Mouse (Mus musculus) adrenal gland, postnatal 4 days (tissue): ENCODE data around the gene Bicra. TPM values are rescaled to one million over a fixed set of nuclear protein-coding genes. Genes with fewer than 3 reads are reported as not detected.

Experiments used
- DNase-seq, 2 experiments: peaks; one replicate each; pipeline ENCODE4 v3.0.0; 2021 to 2022; ENCODE audit warnings: low spot score in 2 of 2, mixed read lengths in 2 of 2
- total RNA-seq, 2 experiments: library from RNA; stranded (reverse); gene quantifications; 2 replicates each; pipeline ENCODE4 v1.2.3; 2021

Bicra gene
- total RNA-seq, 2 experiments from 2014 or later = 14.4 to 14.6 TPM

DNA sequence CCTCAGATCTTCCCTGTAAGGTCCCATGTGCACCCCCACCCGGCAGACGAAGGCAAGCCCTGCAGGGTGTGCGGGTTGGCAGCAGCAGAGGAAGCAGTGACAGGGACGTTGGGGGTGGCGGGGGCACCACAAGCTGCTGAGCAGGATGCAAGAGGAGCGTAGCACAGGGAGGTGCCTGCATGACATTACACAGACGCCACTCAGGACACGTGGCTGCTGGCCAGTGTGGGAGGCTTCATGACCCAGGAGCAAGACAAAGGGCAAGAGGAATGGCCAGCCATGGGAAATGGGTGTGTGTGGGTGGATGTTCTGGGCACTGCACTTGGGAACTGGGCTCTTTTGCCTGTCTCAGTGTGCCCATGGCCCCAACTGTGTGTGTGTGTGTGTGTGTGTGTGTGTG, 67.5 kb downstream of the Bicra start:
- no peak for DNase-seq

DNA sequence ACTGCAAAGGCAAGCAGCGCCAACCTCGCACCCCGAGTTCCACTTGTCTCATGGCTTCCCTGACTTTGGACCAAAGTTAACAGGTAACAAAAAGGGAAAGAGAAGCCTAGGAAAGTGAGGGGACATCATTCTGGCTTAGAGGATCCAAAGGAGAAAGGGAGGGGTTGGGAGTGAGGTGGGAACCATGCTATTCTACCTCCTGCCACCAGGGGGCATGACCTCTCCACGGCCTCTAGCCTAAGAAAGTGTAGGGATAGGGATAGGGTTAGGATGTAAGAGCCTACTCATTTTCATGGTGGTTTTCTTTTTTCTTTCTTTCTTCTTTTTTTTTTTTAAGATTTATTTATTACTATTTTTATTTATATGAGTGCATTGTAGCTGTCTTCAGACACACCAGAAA, 71.8 kb downstream of the Bicra start:
- no peak for DNase-seq

DNA sequence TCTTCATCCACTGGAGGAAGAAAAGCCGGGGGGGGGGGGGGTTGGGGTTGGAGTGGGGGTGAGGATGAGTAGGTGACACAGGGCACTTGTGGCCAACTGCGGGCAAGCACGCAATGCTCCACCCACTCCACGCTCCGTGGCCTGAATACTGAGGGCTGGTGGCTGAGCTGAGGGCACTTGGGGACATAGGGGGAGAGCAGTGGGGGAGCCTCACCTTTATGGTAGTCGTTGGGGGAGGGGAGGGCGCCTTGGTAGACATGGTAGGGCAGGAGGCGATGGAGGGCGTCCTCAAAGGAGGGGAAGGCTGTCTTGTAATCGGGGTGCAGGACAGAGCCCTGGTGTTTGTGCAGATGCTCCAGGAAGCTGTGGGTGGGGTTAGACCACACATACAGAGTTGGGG, 72.3 kb downstream of the Bicra start:
- no peak for DNase-seq

DNA sequence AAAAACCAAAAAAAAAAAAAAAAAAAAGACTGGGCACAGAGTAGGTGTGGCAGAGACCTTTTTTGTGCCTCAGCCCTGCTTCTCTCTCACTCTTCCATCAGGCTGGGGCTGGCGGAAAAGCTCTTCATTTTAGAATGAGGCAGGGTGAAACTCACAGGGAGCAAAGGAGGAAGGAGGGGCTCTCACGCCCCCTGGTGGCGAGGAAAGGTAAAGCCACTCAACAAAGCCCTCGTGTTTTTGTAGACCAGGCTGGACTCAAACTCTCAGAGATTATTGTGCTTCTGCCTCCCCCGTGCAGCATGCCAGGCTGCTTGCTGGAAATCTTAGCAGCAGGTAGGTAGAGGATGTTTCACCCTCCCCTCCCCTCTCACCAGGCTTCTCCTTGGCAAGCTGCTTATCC, 73.0 kb downstream of the Bicra start:
- DNase-seq = peak in 1 of 2 experiments; percentile 39

DNA sequence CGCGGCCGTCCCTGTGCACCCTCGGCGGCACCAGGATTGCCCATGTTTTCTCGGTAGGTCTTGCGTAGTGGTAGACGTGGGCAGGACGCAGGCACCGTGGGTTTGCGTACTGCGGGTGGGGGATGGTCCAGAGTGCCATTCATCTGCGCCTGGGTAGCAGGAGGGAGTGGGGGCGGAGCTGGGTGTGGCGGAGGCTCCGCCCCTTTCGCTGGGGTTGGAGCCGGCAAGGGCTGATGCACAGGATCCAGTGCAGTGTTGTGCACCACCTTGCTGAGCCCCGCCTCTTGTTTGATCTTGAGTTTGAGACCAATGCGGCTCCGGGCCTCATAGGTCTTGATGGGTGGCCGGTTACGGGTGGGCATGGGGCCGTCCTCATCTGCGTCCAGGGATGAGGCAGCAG, 75.5 kb downstream of the Bicra start:
- DNase-seq = no peak

DNA sequence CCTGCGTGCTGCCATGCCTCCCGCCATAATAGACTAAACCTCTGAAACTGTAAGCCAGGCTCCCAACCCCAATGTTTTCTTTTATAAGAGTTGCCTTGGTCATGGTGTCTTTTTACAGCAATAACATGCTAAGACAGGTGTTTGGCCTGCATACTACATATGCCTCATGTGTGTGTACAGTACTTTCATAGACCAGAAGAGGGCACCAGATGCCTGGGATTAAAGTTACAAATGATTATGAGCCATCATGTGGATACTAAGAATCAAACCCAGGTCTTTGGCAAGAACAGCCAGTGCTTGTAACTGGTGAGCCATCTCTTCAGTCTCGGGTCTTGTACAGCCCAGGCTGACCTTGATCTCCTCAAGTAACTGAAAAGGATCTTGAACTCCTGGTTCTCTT, 78.0 kb downstream of the Bicra start:
- no peak for DNase-seq

DNA sequence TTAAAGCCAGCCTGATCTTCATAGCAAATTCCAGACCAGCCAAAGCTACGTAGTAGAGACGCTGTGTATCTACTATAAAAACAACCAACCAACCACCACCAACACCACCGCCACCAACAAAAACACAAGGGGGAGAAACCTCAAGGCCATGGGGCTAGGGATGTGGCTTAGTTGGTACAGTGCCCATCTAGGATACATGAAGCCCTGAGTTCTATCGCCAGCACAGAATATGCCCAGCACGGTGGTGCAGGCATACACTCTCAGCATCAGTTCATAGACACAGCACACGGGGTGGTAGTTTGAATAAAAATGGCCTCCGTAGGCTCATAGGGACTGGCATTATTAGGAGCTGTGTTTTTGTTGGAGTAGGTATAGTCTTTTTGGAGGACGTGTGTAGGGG, 79.4 kb downstream of the Bicra start:
- DNase-seq = no peak

DNA sequence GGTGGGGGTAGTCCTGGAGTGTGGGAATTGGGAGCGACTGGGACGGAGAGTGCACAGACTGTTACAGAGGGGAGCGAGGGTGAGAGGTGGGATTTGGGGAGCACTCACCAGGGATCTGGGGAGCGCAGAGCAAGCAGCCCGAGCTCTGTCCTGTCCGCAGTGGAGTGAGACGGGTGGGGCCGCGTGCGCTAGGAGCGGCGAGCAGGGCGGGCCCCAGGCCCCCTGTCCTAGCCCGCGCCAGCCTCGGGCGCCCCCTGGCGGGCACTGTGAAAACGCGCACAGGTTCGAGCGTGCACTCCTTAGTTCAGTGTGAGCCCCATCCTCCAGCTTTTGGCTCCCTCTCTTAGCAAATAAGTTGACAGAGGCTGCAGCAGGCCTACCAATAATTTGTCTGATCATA, 80.4 kb downstream of the Bicra start, which contains the start of gene Ehd2:
TSS of gene Ehd2 (minus strand) at position 256 of the 400 bp plus-strand sequence.
- DNase-seq = peak; percentile 52 to 57

DNA sequence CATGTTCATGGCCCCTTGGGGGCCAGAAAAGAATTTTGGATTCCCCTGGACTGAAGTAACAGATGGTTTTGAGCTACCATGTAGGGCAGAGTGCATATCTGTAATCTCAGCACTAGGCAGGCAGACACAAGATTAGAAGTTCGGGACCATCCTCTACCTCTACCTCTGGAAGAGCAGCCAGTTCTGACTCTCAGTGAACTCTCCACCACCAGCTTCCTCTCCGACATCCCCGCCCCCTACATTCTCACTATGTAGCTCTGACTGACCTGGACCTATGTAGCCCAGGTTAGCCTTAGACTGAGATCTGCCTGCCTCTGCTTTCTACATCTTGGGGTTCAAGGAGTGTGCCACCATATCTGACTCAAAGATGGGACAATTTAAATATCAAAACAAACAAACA, 81.2 kb downstream of the Bicra start:
- DNase-seq = no peak

DNA sequence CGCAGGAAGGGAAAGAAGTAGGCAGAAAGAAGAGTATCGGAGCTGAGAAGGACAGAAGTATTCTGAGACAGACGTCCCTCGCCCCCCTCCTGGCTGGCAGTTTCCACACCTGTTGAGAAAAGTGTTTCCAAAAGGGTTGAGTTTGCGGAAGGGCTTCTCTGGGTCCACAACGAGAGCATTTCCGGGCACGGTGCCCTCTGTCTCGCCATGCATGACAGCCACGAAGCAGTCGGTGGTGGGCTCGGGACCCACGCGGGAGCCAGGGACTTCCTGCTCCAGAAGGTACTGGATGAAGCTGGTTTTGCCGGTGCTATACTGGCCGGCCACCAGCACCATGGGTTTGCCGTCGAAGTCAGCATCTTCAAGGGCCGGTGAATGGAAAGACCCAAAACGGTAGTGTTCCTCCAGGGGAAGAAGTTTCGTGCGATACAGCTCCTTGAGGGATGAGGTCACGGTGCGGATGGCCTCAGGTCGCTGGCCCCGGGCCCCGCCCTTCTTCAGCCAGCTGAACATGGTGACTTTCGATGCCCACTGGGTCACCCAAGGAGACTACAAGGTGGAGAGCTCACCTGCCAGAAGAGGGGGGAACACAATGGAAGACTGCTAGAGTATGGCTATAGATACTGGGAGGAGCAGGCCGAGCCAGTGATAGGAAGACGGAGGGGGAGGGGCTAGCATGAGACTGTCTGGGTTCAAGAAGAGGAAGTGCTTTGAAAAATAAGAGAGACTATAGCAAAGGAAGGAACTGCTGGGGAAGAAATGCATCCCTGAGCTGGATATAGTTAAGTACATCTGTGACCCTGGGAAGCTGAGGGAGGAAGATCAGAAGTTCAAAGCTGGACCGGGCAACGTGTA, 83.7 kb downstream of the Bicra start:
- DNase-seq = no peak

DNA sequence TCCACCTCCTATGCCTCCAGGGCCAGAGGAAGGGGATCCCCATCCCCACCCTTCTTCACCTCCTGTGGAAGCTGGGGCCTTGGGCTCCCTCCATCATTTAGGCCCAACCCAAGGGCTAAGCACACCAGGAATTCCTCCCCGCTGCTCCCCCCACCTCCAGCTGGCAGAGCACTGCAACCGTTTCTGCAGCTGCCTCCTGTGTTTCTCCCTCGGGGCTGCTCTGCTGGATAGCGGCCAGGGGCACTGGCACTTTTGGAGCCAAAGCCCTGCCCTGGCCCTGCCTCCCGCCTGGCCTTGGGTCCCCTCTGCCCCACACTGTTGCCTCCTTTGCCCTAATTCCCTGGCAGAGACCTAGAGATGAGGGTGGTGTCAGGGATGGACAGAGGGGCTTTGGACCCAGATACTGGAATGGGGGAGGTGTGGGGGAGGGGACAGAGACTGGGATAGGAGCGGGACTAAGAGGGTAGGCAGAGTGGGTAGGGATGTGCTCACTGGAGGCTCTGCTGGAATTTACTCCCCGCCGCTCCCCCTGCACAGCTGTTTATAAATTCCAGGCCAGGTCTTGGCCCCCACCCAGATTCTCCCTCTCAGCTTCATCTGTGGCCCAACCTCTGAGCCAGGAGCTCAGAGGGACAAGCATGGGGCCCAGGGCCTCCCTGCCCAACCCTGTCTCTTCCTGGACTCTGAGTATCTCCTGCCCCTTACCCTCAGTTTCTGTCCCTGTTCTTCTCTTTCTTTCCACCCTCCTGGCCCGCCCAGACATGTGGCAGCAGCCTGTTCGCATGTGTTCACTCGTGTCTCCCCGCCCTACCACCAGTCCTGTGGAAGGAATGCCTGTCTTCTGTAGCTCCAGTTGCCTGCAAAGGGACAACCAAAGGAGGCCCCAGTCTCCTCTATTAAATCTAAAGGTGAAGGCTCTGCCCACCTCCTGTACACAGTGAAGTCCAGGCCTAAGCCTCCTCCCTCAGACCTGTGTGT, 85.1 kb downstream of the Bicra start:
- peak; percentile 59 to 76 for DNase-seq

DNA sequence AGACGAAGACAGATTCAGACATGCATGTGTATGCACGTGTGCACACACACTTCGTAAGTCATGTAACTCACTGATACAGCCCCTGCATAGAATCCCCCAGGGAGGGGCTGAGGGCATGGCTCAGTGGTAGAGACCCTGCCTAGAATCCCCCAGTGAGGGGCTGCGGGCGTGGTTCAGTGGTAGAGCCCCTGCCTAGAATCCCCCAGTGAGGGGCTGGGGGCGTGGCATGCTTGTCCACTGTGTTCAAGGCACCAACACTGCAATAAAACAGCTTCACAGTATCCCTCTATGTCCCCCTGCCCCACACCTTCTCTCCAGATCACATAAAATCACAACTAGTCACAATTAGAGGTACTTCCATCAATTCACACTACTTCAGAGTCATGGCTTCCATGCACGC, 85.9 kb downstream of the Bicra start:
- no peak for DNase-seq

DNA sequence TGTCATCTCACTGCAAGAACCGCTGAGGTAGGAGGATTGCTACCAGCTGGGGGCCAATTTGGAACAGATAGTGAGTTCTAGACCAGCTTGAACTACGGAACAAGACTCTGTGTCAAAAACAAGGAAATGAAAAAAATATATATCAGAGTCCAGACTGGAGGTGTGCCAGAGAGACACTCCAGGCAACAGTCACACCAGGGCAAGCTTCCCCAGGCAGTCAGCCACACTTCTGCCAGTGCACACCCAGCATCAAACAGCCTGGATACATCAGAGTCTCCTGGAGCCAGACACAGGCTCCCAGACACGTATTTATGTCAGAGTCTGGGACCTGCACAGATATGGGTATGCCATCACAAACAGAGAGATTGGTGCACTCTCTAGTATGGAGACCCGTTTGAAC, 86.5 kb downstream of the Bicra start:
- DNase-seq = no peak

DNA sequence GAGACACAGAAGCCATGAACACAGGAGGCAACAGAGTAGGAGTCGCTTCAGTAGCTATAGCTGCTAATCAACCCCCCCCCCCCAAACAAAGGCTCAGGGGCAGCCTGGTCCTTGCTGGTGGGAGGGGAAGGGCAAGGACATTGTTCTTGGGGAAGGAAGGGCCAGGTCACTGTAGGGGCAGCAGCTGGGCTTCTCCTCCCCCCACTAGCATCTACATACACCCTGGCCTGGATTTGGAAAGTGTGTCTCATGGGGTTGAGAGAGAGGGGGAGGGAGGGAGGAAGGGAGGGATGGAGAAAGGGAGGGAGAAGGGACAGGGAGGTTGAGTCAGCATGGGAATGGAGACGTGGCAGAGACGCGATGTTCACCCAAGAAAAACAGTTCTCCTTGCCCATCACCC, 87.0 kb downstream of the Bicra start:
- no peak for DNase-seq

DNA sequence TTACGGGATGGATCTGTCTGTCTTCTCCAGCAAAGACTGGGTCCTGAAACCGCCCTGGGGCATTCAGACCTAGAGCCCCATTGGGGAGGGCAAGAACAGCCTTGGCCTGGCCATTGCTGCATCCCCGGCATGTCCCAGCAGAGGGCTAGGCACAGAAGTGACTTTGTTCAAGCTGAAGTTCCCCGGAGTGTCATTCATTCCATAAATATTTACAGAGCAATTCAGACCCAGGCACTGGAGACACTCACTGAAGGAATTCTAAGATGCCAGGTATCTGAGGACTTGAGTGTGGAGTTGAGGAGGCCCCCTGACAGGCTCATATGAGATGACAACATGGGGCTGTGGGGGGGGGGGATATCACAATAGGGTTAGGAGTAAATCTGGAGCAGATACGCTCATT, 91.6 kb downstream of the Bicra start:
- no peak for DNase-seq

DNA sequence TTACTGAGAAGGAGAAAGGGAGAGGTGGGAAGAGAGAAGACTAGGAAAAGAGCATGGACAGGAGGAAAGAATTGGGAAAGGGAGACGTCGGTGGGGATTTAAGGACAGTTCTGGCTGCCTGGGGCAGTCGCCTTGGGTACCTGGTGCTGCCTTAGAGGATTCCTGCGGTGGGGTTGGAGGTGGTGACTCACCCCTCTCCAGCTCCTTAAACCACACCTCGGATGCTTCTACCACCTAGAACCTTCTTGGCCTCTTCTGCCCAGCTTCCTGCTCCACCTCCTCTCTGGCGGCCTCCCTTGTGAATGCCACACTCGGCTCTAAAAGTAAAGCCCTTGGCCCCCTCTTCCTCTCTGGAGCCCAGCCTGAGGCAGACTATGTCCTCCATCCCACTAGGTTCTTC, 92.2 kb downstream of the Bicra start:
- DNase-seq = no peak

DNA sequence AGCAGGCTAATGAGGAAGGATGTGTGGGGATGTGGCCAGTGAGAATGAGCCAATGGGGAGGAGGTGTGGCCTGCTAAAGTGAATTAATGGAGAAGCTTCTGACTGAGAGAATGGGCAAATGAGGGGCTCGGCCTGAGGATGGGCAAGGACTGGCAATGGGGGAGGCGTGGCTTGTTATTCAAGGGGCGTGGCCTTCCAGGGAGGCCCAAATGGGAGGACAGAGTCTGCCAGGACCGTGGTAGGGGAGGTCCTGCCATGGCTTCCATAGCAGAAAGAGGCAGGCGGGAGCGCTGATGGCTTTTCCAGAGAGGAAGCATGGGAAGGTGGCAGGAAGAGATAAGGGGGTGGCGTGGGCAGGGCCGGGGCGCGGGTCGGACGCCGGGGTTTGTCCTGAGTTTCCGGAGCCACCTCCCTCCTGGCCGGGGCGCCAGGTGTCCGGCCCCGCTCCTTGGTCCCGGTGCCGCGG, 92.7 kb downstream of the Bicra start:
- DNase-seq = no peak

DNA sequence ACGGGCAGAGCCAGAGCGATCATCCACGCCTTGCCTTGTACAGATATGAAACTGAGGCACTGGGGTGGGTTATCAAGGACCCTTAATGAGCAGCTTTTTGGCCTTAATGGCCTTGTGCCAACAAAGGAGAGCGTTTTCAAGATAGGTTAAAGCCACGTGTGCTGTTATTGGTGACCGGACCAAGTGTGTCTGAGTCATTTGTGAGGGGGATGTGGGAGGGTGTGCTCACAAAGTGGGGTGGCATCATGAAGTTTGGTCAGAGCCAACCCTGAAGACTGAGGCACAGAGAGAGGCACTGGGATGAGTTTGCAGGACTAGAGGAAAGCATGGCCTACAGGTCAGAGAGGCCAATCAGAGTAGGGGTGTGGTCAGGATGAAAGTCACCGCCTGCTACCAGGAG, 93.3 kb downstream of the Bicra start:
- DNase-seq = no peak

DNA sequence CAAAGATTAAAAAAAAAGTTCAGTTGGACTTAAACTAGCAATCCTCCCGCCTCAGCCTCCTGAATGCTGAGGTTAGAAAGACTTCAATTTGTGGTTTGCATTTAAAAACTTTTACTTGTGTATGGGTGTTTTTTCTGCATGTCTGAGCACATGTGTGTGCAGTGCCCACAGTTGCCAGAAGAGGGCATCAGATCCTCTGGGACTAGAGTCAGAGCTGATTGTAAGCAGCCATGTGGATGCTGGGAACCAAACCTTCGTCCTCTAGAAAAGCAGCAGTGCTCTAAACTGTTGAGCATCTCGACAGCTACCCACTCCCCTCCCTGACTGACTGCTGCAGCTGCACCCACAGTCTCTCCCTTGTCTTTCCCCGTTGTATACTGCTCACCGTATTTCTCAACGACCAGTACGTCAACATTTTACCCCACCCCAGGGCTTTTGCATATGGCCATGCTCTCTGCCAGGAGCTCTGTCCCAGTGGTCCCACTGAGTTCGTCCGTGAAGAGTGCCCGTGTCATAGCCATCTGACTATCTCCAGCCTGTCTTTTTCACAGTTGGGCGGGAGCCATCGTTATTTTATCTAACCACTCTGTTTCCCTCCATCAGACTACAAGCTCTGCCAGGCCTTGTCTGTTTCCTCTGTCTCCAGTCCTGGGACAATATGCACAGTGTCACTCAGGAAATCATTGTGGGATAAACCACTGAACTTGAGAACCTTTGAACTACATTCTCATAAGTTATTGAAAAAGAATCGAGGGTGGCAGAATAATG, 94.2 kb downstream of the Bicra start:
- no peak for DNase-seq

DNA sequence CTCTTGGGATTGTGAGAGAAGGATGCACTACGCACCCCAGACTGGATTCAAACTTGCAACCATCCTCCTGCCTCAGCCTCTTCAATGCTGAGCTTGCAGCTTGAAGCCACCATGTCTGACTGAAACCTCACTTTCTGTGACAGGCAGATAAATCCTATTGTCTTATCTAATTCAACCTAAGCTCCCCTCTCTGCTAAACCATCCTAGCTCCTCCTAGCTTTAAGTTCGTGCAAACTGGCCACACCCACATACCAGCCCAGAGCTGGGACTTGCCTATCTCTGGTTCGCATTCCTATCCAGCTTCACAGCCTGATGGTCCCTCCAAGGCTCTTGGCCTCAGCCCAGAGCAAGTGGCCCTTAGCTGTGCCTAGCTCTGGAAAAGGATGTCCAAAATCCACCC, 95.3 kb downstream of the Bicra start:
- DNase-seq = no peak

DNA sequence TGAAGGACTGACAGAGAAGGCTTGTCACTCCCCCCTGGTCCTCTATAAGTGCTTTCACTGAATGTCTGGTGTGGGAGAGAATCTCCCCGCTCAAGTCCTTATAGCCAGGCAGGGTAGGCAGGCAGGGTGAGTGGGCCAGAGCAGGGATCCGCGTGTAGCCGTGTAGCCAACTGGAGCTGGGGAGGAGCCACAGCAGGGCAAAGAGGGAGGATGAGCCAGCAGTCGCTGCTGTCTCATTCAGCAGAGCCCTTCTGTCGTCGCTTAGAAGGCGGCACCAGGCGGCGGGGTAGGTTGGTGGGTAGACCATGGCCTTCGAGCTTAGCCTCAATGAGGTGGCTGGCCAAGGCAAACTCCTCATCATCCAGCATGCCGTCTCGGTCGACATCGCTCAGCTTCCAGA, 97.7 kb downstream of the Bicra start:
- no peak for DNase-seq
